ENCODE assay signal across 10 mouse cellular contexts in genomic region chr2:31472406-31473065, GRCm38 (mm10). TPM values are rescaled to one million over a fixed set of nuclear protein-coding genes. Genes with fewer than 3 reads are reported as not detected.
A peak's percentile ranks its signal among the peaks of the same experiment; 100 is the strongest.
DNase-seq lines count a peak whose midpoint lies in the region; ATAC-seq and TF ChIP-seq lines count a peak whose summit lies in the region.
"Had no signal": no experiment of that assay in that cellular context is flagged by ENCODE, and none has a peak within 500 bp of the region (broad histone marks: within the 10 kb centered on the region; RNA-seq: fewer than 3 reads in every experiment).

No protein-coding gene starts in this region.

- no peak for ATAC-seq in liver, embryonic 13.5 days (ENCODE audit: low read depth)

- H3K9ac ChIP-seq in liver, embryonic 13.5 days = no peak overlapping the region
- H3K9ac ChIP-seq: hindbrain, embryonic 15.5 days; neural tube, embryonic 12.5 days had no signal

- 34% methylated on average over 10 of the region's 10 CpGs for WGBS in liver, embryonic 13.5 days (ENCODE audit: insufficient replicate concordance)
- 47% methylated on average over 10 of the region's 10 CpGs for WGBS in spleen, adult 2 months

- H3K4me3 ChIP-seq in cortical plate, adult 2 months (ENCODE audit: insufficient read depth, low read length) = no peak overlapping the region
- no peak overlapping the region for H3K4me3 ChIP-seq in liver, embryonic 13.5 days (replicated peaks)
- no peak overlapping the region for H3K4me3 ChIP-seq in spleen, adult 2 months (ENCODE audit: extremely low read depth, insufficient read depth, insufficient read length)
- H3K4me3 ChIP-seq: hindbrain, embryonic 15.5 days; neural tube, embryonic 12.5 days had no signal

- peak; percentile 45; the same call in 1 of the 2 replicates for TF ChIP-seq CTCF in cortical plate, adult 2 months (IDR thresholded peaks at IDR 0.05; ENCODE audit: extremely low read depth, insufficient read depth, low read length)
- peak; percentile 27; the same call in 1 of the 2 replicates for TF ChIP-seq CTCF in spleen, adult 2 months (IDR thresholded peaks at IDR 0.05; ENCODE audit: extremely low read depth, insufficient read depth, insufficient read length, insufficient replicate concordance)

- H3K27ac ChIP-seq in cortical plate, adult 2 months (ENCODE audit: insufficient read depth, low read length) = no peak overlapping the region
- no peak overlapping the region for H3K27ac ChIP-seq in liver, embryonic 13.5 days
- H3K27ac ChIP-seq in spleen, adult 2 months (ENCODE audit: insufficient read depth, low read length) = no peak overlapping the region
- H3K27ac ChIP-seq: hindbrain, embryonic 15.5 days; neural tube, embryonic 12.5 days had no signal

- peaks cover 22% of the 10 kb centered on the region for H3K27me3 ChIP-seq in liver, embryonic 13.5 days
- H3K27me3 ChIP-seq in spleen, adult 2 months (ENCODE audit: control insufficient read depth, insufficient read depth, low read length) = no peaks in the 10 kb centered on the region

- H3K36me3 ChIP-seq in liver, embryonic 13.5 days = no peaks in the 10 kb centered on the region
- H3K36me3 ChIP-seq in spleen, adult 2 months (ENCODE audit: control insufficient read depth, insufficient read depth, low read length) = no peaks in the 10 kb centered on the region
- H3K36me3 ChIP-seq: hindbrain, embryonic 15.5 days; neural tube, embryonic 12.5 days had no signal

- DNase-seq in gastrocnemius, postnatal 10 days = peak; percentile 65
- DNase-seq in gastrocnemius, postnatal 25 days = no peak
- peak; percentile 55 for DNase-seq in right cerebral cortex, postnatal 4 days
- DNase-seq in right cerebral cortex, postnatal 25 days = no peak
- DNase-seq in liver, embryonic 13.5 days = peak; percentile 34
- DNase-seq in spleen, adult 2 months (ENCODE audit: low read depth in 1 of 2, low spot score in 2 of 2) = peak; percentile 64 to 69
- DNase-seq in urinary bladder, adult 18-20 months (ENCODE audit: low spot score in 2 of 2) = no peak

- no peaks in the 10 kb centered on the region for H3K4me1 ChIP-seq in cortical plate, adult 2 months (ENCODE audit: control insufficient read depth, insufficient read depth, low read length)
- H3K4me1 ChIP-seq in liver, embryonic 13.5 days (replicated peaks) = peaks cover 42% of the 10 kb centered on the region
- peaks cover 5% of the 10 kb centered on the region; the same call in 1 of the 2 replicates for H3K4me1 ChIP-seq in spleen, adult 2 months (ENCODE audit: control insufficient read depth, insufficient read depth, insufficient read length)

- peak overlapping the region; percentile 79; the same call in 1 of the 2 replicates for H3K4me2 ChIP-seq in liver, embryonic 13.5 days
- H3K4me2 ChIP-seq: hindbrain, embryonic 15.5 days; neural tube, embryonic 12.5 days had no signal

- no peak for TF ChIP-seq POLR2A in cortical plate, adult 2 months (IDR thresholded peaks at IDR 0.05; ENCODE audit: extremely low read depth, insufficient read depth, low read length)
- TF ChIP-seq POLR2A in spleen, adult 2 months (IDR thresholded peaks at IDR 0.05; ENCODE audit: low read depth, low read length) = no peak

- H3K9me3 ChIP-seq in liver, embryonic 13.5 days (replicated peaks) = no peaks in the 10 kb centered on the region
- H3K9me3 ChIP-seq: hindbrain, embryonic 15.5 days; neural tube, embryonic 12.5 days had no signal

RNA-seq across cellular contexts. Expression of gene Ass1, which starts 2.5 kb away (rescaled TPM):
- total RNA-seq in gastrocnemius, postnatal 10 days (2021) = 1 to 10 TPM; 1.5 to 1.9 TPM
- total RNA-seq in gastrocnemius, postnatal 25 days (2021) = 1 to 10 TPM; 2.0 to 2.7 TPM
- polyA plus RNA-seq in cortical plate, adult 2 months (2012; rRNA removed) = 37.1 and 39.2 TPM in 2 replicates
- polyA plus RNA-seq in liver, embryonic 13.5 days (2015; fragmentation: Nextera tagmentation; extraction: Ambion mirVana) = 75.3 and 87.1 TPM in 2 replicates
- 17.5 and 18.9 TPM in 2 replicates for polyA plus RNA-seq in spleen, adult 2 months (2012; rRNA removed)

Comparison
In these comparisons a context has a peak if more than half of its experiments do, and no peak if none do; other contexts are left out.
1. DNase-seq: peak in gastrocnemius, postnatal 10 days (single experiment), right cerebral cortex, postnatal 4 days (single experiment), liver, embryonic 13.5 days (single experiment) and spleen, adult 2 months (2 of 2); none in gastrocnemius, postnatal 25 days (single experiment), right cerebral cortex, postnatal 25 days (single experiment) and urinary bladder, adult 18-20 months (0 of 2).